Mouse (Mus musculus): ENCODE data around the gene Gal3st2c.
"Not testable (repeated sequence)": the region's sequence is repeated elsewhere in the genome, so short reads cannot be mapped to it uniquely, and the experiment has no call there.

Gal3st2c gene

DNA sequence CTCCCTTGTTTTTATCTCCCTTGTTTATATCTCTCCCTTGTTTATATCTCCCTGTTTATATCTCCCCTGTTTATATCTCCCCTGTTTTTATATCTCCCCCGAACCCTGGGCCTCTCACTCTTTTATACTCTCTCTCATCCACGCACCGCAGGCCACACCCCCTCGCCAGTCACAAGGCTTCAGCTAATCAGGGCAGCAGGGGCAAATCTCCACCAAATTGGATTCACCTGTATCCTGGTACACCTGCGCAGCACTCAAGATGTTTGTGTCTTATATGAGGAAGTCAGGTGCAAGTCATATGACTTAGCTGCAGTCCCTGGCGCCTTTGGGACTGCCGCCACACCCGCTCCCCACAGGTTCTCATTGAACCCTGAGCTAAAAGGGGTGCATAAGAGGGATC lies at the start of gene Gal3st2c:
Gene Gal3st2c, plus strand, starts transcription at position 301 of the 400 bp plus-strand sequence.
- not testable (repeated sequence) for DNase-seq

- not testable (repeated sequence) for DNase-seq
Observed at GRCm38 (mm10) chr1:93949087-93949486, 41.2 kb upstream of the Gal3st2c start.

DNA sequence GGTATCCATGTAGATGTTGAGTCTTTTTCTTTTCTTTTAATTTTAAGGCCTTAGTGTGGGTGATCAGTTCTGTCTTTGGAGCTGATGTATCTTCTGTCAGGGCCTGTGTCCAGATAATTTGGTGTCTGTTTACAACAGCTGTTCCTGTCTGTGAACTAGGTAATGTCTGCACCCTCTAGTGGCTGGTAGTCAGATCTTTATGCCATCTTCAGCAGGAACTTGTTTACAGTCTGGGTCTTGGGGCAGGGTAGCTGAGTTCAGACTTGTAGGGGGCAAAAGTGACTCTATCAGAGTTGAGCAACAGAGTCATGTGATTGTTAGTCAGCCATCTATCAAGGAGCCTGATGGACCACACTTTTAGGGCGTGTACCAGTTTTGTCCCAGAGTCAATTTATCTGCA lies 23.8 kb upstream of the Gal3st2c start:
- DNase-seq: not testable (repeated sequence)

GRCm38 (mm10) chr1:93970380-93970779 lies 19.9 kb upstream of the Gal3st2c start:
- DNase-seq: not testable (repeated sequence)

GRCm38 (mm10) chr1:93970797-93971196 lies 19.5 kb upstream of the Gal3st2c start:
- DNase-seq: not testable (repeated sequence)

DNA sequence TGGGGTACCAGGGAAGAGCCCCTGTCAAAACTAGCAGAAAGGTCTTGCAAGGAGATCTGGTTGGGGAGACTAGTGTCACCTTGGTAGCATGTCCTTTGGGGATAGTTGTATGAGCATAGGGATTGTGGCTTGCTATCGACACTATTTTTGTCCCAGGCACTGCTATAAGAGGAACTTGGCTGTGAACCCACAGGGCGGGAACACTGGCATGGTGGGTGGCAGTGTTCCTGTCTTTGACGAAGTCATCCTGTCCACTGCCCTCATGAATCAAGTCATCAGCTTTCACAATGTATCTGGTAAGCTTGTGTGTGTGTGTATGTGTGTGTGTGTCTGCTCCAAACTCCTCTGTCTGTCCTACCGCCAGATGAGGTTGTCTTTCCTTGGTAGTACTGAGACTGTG lies 14.5 kb upstream of the Gal3st2c start:
- DNase-seq: not testable (repeated sequence)

GRCm38 (mm10) chr1:93978287-93978686 lies 12.0 kb upstream of the Gal3st2c start:
- not testable (repeated sequence) for DNase-seq

DNA sequence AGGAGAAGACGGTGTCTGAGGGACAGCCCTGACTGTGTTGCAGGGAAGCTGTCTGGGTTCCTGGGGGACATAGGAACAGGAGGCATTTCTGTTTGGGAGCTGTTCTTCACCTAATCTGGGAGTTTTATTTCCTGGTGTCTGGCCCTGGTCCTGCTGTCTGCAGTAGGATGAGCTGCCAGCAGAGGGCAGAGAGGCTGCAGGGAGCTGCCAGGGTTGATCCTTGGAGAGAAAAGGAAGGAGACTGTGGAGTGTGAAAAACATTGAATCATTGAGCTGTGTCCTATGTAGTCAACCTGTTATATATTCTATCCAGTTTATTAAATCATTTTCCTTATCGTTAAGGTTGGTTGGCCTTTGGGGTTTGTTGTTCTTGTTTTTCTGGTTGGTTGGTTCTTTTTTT lies 9.4 kb upstream of the Gal3st2c start:
- not testable (repeated sequence) for DNase-seq

- no peak for DNase-seq
Observed at GRCm38 (mm10) chr1:93986167-93986566, 4.1 kb upstream of the Gal3st2c start.

- DNase-seq: no peak
Observed at GRCm38 (mm10) chr1:93988786-93989185, 1.5 kb upstream of the Gal3st2c start.

DNA sequence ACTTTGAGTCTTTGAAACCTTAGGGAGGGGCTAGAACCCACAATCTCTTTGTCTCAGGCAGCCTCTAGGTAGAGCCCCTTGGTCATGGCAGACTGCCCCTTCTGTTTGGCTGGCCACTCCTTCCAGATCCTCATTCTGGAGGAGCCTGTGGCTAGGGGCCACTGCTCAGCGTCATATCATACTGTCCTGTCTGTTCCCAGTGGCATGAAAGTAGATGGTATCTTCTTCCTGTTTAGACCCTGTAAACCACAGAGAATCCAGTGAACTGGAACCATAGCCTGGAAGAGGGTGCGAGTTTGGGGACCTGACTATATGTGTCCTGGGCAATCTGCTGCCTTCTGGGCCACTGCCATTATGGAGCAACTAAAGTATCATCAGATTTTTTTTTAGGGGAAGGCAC lies 759 bp downstream of the Gal3st2c start:
- DNase-seq: not testable (repeated sequence)

DNA sequence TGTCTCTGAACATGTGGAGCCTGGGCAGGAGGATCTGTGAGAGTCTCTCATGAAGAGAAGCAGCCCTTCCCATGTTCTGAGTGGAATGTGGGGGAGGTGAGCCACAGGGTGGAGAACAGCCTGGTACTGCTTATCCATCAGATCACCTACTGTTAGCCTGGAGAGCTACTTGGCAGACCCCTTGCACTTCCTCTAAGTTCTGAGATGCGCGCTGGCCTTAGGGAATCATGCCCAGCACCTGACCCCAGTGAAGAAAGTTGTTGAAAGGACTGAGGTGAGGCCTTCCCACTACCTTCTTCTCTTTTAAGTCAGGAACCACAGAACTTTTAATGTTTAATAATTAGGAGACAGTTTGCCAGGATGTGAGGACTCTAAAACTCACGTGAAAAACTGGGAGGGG lies 1.2 kb downstream of the Gal3st2c start:
- not testable (repeated sequence) for DNase-seq

DNA sequence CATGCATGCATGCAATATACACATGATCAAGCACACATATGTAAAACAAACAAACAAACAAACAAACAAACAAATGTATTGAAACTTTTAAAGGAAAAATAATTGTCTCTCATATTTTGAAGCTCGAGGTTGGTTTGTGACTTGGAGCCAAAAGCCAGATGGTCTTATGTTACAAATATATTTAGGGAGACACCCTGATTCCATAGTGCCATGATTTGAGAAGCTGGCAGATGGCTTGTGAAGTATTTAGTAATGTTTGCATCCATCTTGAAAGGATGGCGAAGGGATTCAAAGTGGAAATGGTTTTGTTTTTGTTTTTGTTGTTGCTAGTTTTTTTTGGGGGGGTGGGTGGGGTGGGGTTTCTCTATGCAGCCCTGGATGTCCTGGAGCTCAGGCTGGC lies 10.7 kb downstream of the Gal3st2c start:
- DNase-seq: no peak

- DNase-seq: not testable (repeated sequence)
Observed at GRCm38 (mm10) chr1:94005954-94006506, 15.7 kb downstream of the Gal3st2c start.

DNA sequence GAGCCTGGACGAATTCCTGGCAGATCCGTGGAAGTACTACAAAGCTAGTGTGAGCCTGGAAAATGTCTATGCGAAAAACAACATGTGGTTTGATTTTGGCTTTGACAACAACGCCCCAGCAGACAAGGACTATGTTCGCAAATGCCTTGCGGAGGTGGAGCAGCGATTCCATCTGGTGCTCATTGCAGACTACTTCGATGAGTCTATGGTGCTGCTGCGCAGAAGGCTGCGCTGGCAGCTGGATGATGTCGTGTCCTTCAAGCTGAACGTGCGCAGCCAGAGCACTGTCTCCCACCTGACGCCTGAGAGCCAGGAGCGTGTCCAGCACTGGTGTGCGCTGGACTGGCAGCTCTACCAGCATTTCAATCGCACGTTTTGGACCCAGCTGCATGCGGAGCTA lies 18.5 kb downstream of the Gal3st2c start:
- DNase-seq: not testable (repeated sequence)

GRCm38 (mm10) chr1:94011643-94012042 lies 21.3 kb downstream of the Gal3st2c start:
- no peak for DNase-seq

- DNase-seq: no peak
Observed at GRCm38 (mm10) chr1:94020151-94020550, 29.8 kb downstream of the Gal3st2c start, which contains the start of gene Neu4. TSS of gene Neu4 (plus strand) at chr1:94020451.

DNA sequence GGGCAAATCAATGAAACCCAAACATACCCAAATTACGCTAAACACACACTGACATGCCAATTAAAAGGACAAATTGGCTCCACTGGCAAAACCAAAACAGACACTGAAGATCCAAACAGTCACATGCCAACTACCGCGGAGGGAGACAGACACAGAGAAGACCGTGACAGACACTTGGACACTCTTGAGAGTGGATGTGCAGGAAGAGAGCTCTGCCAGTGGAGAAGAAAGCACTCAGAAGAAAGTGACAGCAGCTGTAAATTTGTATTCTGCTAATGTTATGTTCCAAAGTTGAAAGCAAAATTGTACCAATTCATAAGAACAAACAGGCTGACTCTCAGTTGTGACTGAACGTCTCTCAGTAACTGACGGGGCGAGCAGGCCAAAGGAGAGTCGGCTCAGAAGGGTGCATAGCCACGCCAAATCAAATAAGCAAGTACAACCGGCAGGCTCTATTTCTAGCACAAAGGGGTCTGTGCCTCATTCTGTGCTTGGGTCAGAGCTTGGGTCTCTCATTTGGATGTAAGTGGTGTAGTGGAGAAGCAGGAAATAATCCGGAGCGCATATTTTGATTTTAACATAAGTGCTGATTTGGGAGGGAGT lies 37.3 kb downstream of the Gal3st2c start:
- no peak for DNase-seq

DNA sequence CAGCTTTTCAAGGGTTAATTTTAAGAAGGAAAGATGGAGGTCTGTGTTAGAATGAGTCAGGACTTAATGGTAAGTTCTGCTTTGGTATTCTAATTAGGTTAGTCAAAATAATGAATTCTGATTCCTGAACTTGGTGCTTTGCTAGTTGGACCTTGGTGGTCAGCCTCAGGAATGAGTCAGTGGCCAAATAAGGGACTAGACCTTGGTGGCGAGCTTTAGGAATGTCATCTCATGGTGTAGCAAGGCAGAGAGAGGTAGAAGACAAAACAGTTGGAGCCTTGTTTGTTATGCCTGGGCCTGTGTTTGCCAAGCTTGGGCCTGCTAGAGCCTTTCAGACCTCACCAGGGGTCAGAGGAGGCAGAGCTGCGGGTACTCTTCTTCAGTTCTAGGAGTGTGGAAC lies 38.4 kb downstream of the Gal3st2c start:
- DNase-seq: no peak

DNA sequence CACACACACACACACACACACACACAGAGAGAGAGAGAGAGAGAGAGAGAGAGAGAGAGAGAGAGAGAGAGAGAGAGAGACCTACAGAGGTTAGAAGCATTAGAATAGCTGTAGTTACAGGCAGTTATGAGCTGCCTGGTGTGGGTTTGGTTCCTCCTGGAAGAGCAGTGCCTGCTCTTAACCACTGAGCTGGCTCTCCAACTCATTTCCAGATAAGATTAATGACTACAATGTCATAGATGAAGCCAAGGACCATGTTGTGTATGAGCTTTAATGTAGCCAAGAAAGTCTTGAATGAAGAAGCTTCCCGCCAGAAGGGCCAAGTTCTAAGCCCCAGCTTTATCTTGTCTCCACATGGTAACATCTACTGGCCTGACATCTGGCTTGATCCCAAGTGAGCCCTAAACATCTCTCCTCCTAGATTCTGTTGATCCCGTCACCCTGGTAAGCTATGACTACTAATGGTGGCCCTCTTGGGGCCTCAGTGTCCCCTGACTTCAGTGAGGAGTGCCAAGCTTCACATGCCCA lies 42.8 kb downstream of the Gal3st2c start:
- DNase-seq: no peak

DNA sequence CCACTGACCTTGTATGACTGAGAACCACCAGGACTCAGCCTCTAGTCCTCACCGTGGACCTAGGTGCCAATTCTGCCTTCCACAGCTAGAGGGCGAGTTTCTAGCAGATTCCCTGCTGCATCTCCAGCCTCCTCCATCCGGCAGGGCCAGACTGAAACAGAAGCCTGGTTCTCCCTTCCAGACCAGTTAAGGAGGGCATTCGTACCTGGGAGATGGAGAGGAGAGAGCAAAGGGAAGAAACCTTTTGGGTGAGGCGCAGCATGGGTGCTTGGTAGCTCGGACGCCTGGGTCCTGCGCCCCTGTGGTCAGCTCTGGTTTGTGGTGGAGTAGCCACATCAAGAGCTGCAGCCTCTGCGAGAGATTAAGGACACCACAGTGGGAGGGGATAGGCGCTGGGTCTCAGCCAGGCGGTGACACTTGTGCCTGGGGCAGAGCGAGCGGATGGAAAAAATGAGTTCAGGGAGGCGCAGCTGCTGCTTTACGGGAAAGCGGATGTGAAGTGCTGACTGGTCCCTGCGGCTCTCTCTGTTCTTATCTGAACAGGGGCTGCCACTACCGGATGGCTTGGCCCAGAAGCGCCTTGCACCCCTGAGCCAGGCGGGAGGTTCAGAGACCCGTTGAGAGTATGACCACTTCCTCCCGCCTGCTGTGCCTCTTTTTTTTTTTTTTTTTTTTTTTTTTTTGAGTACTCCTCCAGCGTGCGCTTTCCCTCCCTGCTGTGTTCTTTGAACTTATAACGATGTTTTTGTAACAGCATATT lies 44.9 kb downstream of the Gal3st2c start:
- DNase-seq: peak; percentile 73 to 74

- no peak for DNase-seq
Observed at GRCm38 (mm10) chr1:94040391-94040790, 50.1 kb downstream of the Gal3st2c start.

DNA sequence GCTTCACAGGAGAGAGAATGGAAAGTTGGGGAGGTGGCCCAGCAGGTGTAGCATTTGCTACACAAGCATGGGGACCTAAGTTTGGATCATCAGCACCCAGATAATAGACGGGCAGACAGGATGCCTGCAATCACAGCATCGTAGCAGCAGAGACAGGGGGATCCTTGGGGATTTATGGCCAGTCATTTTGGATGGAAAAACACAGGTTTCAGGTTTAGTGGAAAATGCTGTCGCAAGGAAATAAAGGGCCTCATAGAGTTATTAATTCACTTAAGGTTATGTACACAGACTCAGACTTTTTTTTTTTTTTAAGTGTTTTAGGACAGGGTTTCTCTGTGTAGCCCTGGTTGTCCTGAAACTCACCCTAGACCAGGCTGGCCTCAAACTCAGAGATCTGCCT lies 55.2 kb downstream of the Gal3st2c start:
- no peak for DNase-seq

DNA sequence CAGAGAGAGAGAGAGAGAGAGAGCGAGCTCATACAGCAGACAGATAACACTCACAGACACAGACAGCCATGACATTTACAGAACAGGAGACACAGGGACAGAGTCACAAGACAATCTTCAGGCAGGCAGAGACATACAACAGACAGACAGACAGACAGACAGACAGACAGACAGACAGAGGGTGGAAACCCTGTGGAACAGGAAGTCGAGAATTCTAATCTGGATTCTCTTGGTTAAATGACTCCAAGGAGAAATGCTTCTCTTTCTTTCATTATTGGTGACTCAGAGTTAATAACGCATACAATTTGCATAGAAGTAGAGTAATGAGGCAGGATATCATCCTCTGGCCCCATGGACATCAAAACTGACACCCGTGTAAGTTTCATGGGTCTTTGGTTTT lies 56.2 kb downstream of the Gal3st2c start:
- DNase-seq: no peak
